Mouse (Mus musculus) olfactory bulb, adult 2 months (tissue): ENCODE measurements around the gene Birc5.

ENCODE experiments used
- CTCF ChIP-seq: fragments of 200-500 bp; IDR thresholded peaks from 2 replicates; pipeline ENCODE4 v1.5.1; 2012; ENCODE audit warnings: low read depth, mild to moderate bottlenecking, low read length, moderate library complexity; ENCODE audit not compliant: insufficient read depth
- POLR2A ChIP-seq: fragments of 200-500 bp; IDR thresholded peaks from 2 replicates; pipeline ENCODE4 v1.6.1; 2012; ENCODE audit warnings: mild to moderate bottlenecking, low read depth, low read length, moderate library complexity; ENCODE audit not compliant: insufficient read depth

DNA sequence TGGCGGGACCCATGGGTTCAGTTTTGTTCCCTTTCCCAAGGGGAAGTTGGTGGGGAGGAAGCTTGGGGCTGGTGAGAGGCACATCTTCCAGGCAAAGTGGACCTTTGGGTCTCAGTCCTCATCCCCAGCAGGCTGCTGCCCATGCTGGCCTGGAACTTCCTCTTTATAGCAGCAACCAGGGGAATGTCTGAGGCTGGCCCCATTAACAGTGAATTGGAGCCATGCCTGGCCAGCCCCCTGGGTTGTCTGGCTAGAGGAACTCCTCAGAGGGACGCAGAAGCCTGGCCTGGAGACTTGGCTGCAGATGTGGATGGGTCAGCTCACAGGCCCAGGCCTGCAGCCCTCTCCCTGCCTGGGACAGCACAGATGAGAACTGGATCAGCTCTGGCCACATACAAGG is 15.8 kb downstream of the Birc5 start:
- no peak for TF ChIP-seq CTCF
- TF ChIP-seq POLR2A = no peak
